Mouse (Mus musculus): ENCODE data around the gene Ubox5. TPM values are rescaled to one million over a fixed set of nuclear protein-coding genes. Genes with fewer than 3 reads are reported as not detected.

The Ubox5 gene
- polyA plus RNA-seq, 1 experiment = 10.4 TPM

DNA sequence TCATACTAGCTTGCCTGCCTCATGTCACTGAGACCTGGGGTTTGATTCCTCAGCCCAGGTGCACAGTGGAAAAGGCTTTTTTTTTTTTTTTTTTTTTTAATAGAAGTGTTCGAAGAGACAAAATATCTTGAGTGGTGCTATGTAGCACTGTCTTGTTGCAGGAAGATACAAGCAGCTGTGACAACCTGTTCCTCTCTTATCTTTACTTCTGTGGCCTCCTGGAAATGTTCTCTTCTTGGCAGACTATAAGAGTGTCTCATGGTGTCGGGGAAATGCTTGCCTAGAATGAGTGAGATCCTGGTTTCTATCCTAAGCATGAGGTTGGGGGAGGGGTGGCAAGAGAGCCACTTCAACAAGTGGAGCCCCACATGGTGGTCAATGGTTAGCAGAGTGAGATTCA, 41.5 kb downstream of the Ubox5 start:
- Histone ChIP-seq H3K9me3 (replicated peaks; ENCODE audit: control insufficient read depth, insufficient read depth, low read length, poor library complexity, severe bottlenecking) (no peaks in the 10 kb centered on the region), H3K27me3 (ENCODE audit: control insufficient read depth, insufficient read depth, low read length, poor library complexity, severe bottlenecking) (no peaks in the 10 kb centered on the region), H3K4me1 (ENCODE audit: control insufficient read depth, insufficient read depth, low read length) (no peaks in the 10 kb centered on the region), H3K27ac (ENCODE audit: insufficient read depth, low read length) (no peak overlapping the region), H3K4me3 (ENCODE audit: low read depth, low read length) (no peak overlapping the region), H3K36me3 (ENCODE audit: control insufficient read depth, insufficient read depth, low read length, poor library complexity, severe bottlenecking) (no peaks in the 10 kb centered on the region), H3K9ac (ENCODE audit: low read depth, poor library complexity, severe bottlenecking) (no peak overlapping the region)
- TF ChIP-seq CTCF (IDR thresholded peaks at IDR 0.05; ENCODE audit: low read depth, low read length) (no peak), POLR2A (IDR thresholded peaks at IDR 0.05; ENCODE audit: insufficient read depth, low read length) (no peak), EP300 (IDR thresholded peaks at IDR 0.05; ENCODE audit: insufficient read depth, low read depth, low read length) (no peak)

DNA sequence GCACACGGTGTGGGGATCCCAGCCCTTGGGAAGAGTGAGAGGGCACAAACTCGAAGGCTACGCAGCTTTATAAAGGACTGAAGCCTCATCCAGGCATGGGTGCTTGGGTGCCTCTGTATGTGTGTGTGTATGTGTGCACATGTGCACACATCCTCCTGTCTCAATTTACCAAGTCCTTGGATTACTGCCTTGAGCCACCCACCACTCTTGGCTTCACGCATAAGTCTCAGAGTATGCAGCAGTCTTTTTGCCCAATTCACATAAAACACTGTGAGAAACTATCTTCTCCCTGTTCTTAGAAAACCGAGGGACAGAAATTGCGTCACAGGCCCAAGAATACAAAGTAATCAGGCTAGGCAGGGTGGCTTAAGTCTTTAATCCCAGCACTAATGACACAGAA, 43.8 kb downstream of the Ubox5 start:
- TF ChIP-seq POLR2A (IDR thresholded peaks at IDR 0.05; ENCODE audit: insufficient read depth, low read length) = no peak
- no peaks in the 10 kb centered on the region for H3K9me3 ChIP-seq (replicated peaks; ENCODE audit: control insufficient read depth, insufficient read depth, low read length, poor library complexity, severe bottlenecking)
- no peak overlapping the region for H3K27ac ChIP-seq (ENCODE audit: insufficient read depth, low read length)
- no peaks in the 10 kb centered on the region for H3K36me3 ChIP-seq (ENCODE audit: control insufficient read depth, insufficient read depth, low read length, poor library complexity, severe bottlenecking)
- no peak overlapping the region for H3K9ac ChIP-seq (ENCODE audit: low read depth, poor library complexity, severe bottlenecking)
- H3K4me1 ChIP-seq (ENCODE audit: control insufficient read depth, insufficient read depth, low read length) = no peaks in the 10 kb centered on the region
- no peaks in the 10 kb centered on the region for H3K27me3 ChIP-seq (ENCODE audit: control insufficient read depth, insufficient read depth, low read length, poor library complexity, severe bottlenecking)
- no peak overlapping the region for H3K4me3 ChIP-seq (ENCODE audit: low read depth, low read length)

DNA sequence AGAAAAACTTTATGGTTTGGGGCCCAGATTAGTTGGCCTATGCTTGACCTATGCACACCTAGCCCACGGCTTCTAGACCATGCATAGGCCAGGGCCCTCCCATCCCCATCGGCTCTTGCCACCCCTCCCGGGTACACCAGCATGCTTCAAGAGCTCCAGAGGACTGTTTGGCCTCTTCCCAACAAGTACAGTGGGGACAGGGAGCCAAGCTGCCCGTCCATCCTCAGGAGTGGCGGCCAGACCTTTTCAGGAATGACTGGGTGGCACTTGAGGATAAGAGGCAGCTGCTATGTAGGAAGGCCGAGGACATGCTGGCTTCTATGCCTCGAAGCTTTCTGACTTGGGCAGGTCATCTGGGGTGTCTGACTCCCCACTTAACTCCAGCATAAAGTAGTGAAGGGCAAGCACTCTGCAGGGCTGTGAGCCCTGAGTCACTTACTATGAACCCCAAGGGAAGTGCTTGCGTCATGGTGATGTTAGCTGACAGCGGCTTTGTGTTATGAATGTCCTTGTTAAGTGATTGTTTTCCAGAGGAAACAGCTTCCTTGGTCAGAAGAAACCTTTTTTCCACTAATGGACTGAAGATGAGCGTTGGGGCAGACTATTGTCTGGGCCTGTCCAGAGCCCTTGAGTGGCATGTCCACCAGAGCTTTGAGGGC, 45.8 kb downstream of the Ubox5 start:
- Histone ChIP-seq H3K36me3 (ENCODE audit: control insufficient read depth, insufficient read depth, low read length, poor library complexity, severe bottlenecking) (no peaks in the 10 kb centered on the region), H3K4me3 (ENCODE audit: low read depth, low read length) (no peak overlapping the region), H3K27me3 (ENCODE audit: control insufficient read depth, insufficient read depth, low read length, poor library complexity, severe bottlenecking) (peaks cover 3% of the 10 kb centered on the region; the same call in 1 of the 2 replicates), H3K27ac (ENCODE audit: insufficient read depth, low read length) (no peak overlapping the region), H3K9ac (ENCODE audit: low read depth, poor library complexity, severe bottlenecking) (no peak overlapping the region), H3K9me3 (replicated peaks; ENCODE audit: control insufficient read depth, insufficient read depth, low read length, poor library complexity, severe bottlenecking) (no peaks in the 10 kb centered on the region), H3K4me1 (ENCODE audit: control insufficient read depth, insufficient read depth, low read length) (no peaks in the 10 kb centered on the region)
- TF ChIP-seq EP300 (IDR thresholded peaks at IDR 0.05; ENCODE audit: insufficient read depth, low read depth, low read length) (no peak), POLR2A (IDR thresholded peaks at IDR 0.05; ENCODE audit: insufficient read depth, low read length) (no peak), CTCF (IDR thresholded peaks at IDR 0.05; ENCODE audit: low read depth, low read length) (no peak)

DNA sequence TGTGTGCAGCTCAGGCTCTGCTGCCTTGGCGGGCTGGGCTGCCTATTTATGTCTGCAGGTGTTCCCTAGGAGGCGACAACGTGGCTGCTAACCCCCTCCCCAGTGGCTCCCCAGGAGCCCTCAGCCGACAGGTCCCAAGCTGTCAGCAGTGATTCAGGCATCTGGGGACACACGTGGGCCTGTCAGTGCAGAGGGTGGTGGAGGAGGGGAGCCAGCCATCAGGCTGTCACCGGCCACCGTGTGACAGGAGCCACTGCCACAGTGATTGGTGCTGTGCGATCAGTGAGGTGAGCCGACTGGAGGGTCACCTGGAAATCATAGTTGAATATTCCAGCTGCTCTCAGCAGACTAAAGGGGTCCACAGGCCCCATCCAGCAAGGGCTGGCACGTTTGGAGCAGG, 47.3 kb downstream of the Ubox5 start, which contains the start of gene Avp:
Gene Avp (minus strand): TSS at position 3 of the 400 bp plus-strand sequence.
- Histone ChIP-seq H3K4me3 (ENCODE audit: low read depth, low read length) (no peak within 1 kb of the TSS), H3K27ac (ENCODE audit: insufficient read depth, low read length) (no peak within 1 kb of the TSS), H3K36me3 (ENCODE audit: control insufficient read depth, insufficient read depth, low read length, poor library complexity, severe bottlenecking) (no peaks in the 10 kb centered on the region), H3K4me1 (ENCODE audit: control insufficient read depth, insufficient read depth, low read length) (no peaks in the 10 kb centered on the region), H3K9ac (ENCODE audit: low read depth, poor library complexity, severe bottlenecking) (no peak within 1 kb of the TSS), H3K27me3 (ENCODE audit: control insufficient read depth, insufficient read depth, low read length, poor library complexity, severe bottlenecking) (peaks cover 3% of the 10 kb centered on the region; the same call in 1 of the 2 replicates), H3K9me3 (replicated peaks; ENCODE audit: control insufficient read depth, insufficient read depth, low read length, poor library complexity, severe bottlenecking) (no peaks in the 10 kb centered on the region)
- no peak for TF ChIP-seq POLR2A (IDR thresholded peaks at IDR 0.05; ENCODE audit: insufficient read depth, low read length)
- TF ChIP-seq CTCF (IDR thresholded peaks at IDR 0.05; ENCODE audit: low read depth, low read length) = no peak
- TF ChIP-seq EP300 (IDR thresholded peaks at IDR 0.05; ENCODE audit: insufficient read depth, low read depth, low read length) = no peak

DNA sequence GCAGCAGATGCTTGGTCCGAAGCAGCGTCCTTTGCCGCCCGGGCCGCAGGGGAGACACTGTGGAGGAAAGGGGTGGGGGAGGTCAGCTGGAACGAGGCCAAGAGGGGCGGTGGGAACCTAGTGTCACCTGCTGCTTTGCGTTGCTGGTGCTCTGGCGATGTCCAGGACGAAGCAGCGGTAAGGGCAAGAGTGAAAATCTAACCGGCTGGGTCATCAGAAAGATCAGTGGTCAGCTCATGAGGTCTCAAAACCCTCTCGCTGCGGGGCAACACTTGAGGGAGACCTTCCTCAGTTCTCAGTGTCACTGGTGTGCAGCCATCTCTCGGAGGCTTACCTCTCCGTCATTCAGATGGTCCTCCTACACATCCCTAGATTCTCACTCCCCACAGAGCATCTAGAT, 48.6 kb downstream of the Ubox5 start:
- Histone ChIP-seq H3K36me3 (ENCODE audit: control insufficient read depth, insufficient read depth, low read length, poor library complexity, severe bottlenecking) (no peaks in the 10 kb centered on the region), H3K27me3 (ENCODE audit: control insufficient read depth, insufficient read depth, low read length, poor library complexity, severe bottlenecking) (peaks cover 3% of the 10 kb centered on the region; the same call in 1 of the 2 replicates), H3K9ac (ENCODE audit: low read depth, poor library complexity, severe bottlenecking) (0 out of 2 replicates have a peak overlapping the region, but pooled peaks have one; percentile 22), H3K4me3 (ENCODE audit: low read depth, low read length) (peak overlapping the region; percentile 21), H3K9me3 (replicated peaks; ENCODE audit: control insufficient read depth, insufficient read depth, low read length, poor library complexity, severe bottlenecking) (no peaks in the 10 kb centered on the region), H3K4me1 (ENCODE audit: control insufficient read depth, insufficient read depth, low read length) (no peaks in the 10 kb centered on the region), H3K27ac (ENCODE audit: insufficient read depth, low read length) (no peak overlapping the region)
- TF ChIP-seq EP300 (IDR thresholded peaks at IDR 0.05; ENCODE audit: insufficient read depth, low read depth, low read length) = no peak
- TF ChIP-seq POLR2A (IDR thresholded peaks at IDR 0.05; ENCODE audit: insufficient read depth, low read length) = no peak
- TF ChIP-seq CTCF (IDR thresholded peaks at IDR 0.05; ENCODE audit: low read depth, low read length) = no peak

DNA sequence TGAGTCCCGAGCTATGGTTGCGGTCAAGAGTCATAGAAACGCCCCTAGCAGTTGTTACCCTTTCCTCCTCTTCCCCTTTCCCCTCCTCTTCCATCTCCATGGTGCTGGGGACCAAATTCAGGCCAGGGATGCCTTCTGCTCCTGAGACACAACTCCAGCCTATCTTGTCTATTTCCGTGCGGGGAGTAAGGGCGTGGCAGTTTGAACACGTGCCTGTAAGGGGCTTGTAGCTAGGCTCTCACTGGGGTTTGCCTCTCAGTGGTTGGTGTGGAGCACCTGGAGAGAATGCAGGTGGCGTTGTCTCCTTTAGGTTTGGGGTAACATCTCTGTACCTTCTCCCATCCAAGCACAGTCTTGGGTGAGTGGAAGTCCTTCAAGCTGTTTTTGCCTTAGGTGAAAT, 50.0 kb downstream of the Ubox5 start:
- no peaks in the 10 kb centered on the region for H3K9me3 ChIP-seq (replicated peaks; ENCODE audit: control insufficient read depth, insufficient read depth, low read length, poor library complexity, severe bottlenecking)
- peaks cover 3% of the 10 kb centered on the region; the same call in 1 of the 2 replicates for H3K27me3 ChIP-seq (ENCODE audit: control insufficient read depth, insufficient read depth, low read length, poor library complexity, severe bottlenecking)
- H3K4me3 ChIP-seq (ENCODE audit: low read depth, low read length) = no peak overlapping the region
- no peaks in the 10 kb centered on the region for H3K4me1 ChIP-seq (ENCODE audit: control insufficient read depth, insufficient read depth, low read length)
- H3K9ac ChIP-seq (ENCODE audit: low read depth, poor library complexity, severe bottlenecking) = no peak overlapping the region
- H3K36me3 ChIP-seq (ENCODE audit: control insufficient read depth, insufficient read depth, low read length, poor library complexity, severe bottlenecking) = no peaks in the 10 kb centered on the region
- H3K27ac ChIP-seq (ENCODE audit: insufficient read depth, low read length) = no peak overlapping the region
- TF ChIP-seq CTCF (IDR thresholded peaks at IDR 0.05; ENCODE audit: low read depth, low read length) (no peak), EP300 (IDR thresholded peaks at IDR 0.05; ENCODE audit: insufficient read depth, low read depth, low read length) (no peak)

Data from ES-Bruce4 (cell line).